Mouse (Mus musculus) heart, embryonic 16.5 days (tissue): ENCODE data around the gene Gal3st1. TPM values are rescaled to one million over a fixed set of nuclear protein-coding genes. Genes with fewer than 3 reads are reported as not detected.

ENCODE experiments used
- polyA plus RNA-seq: library from polyadenylated mRNA; unstranded; fragments of >200 nt; fragmentation: Nextera tagmentation; extraction: Ambion mirVana; gene quantifications from 2 replicates; pipeline ENCODE4 v1.2.1, GENCODE M21; 2015

Gene Gal3st1
- polyA plus RNA-seq, 1 experiment from 2014 or later: 0.74 TPM

Other genes starting within 250 kb of the Gal3st1 start
- 1.3 and 1.6 TPM in 2 replicates for gene Osbp2, start 119.7 kb upstream of the Gal3st1 start, polyA plus RNA-seq
- gene 4921536K21Rik, start 88.5 kb upstream of the Gal3st1 start, polyA plus RNA-seq: 0.17 and 0.22 TPM in 2 replicates
- 13.0 and 13.1 TPM in 2 replicates for gene Dusp18, start 88.4 kb upstream of the Gal3st1 start, polyA plus RNA-seq
- 4.2 and 4.3 TPM in 2 replicates for gene Slc35e4, start 69.0 kb upstream of the Gal3st1 start, polyA plus RNA-seq
- gene Tcn2, start 51.5 kb upstream of the Gal3st1 start, polyA plus RNA-seq: 70.5 and 70.6 TPM in 2 replicates
- gene Pes1, start 19.7 kb upstream of the Gal3st1 start, polyA plus RNA-seq: 50.0 and 57.9 TPM in 2 replicates
- 0.12 TPM in 2 replicates for gene 4930556J24Rik, start 6.9 kb upstream of the Gal3st1 start, polyA plus RNA-seq
- gene Sec14l4, start 47.8 kb downstream of the Gal3st1 start, polyA plus RNA-seq: 0.38 and 2.1 TPM in 2 replicates
- 2.1 and 4.8 TPM in 2 replicates for gene Sec14l3, start 81.2 kb downstream of the Gal3st1 start, polyA plus RNA-seq
- 41.6 and 42.5 TPM in 2 replicates for gene Mtfp1, start 111.8 kb downstream of the Gal3st1 start, polyA plus RNA-seq
- 0.42 and 0.97 TPM in 2 replicates for gene Sec14l2, start 139.8 kb downstream of the Gal3st1 start, polyA plus RNA-seq
- 19.2 and 20.6 TPM in 2 replicates for gene Rnf215, start 151.6 kb downstream of the Gal3st1 start, polyA plus RNA-seq
- gene Ccdc157, start 176.7 kb downstream of the Gal3st1 start, polyA plus RNA-seq: 4.5 and 5.0 TPM in 2 replicates
- gene Sf3a1, start 176.7 kb downstream of the Gal3st1 start, polyA plus RNA-seq: 31.1 and 34.1 TPM in 2 replicates
- 19.4 and 20.9 TPM in 2 replicates for gene Tbc1d10a, start 203.2 kb downstream of the Gal3st1 start, polyA plus RNA-seq
- 10.0 and 14.0 TPM in 2 replicates for gene Castor1, start 234.6 kb downstream of the Gal3st1 start, polyA plus RNA-seq